Mouse (Mus musculus) inflammation-experienced regulatory T-cells, adult 6 months (primary cell): ENCODE data around the gene Macrod2. TPM values are rescaled to one million over a fixed set of nuclear protein-coding genes. Genes with fewer than 3 reads are reported as not detected.

Source experiments
- ATAC-seq: one replicate; pipeline ENCODE4 v1.8.0; 2017
- polyA plus RNA-seq, 3 experiments: library from polyadenylated mRNA; unstranded; fragments of 100-300 nt; shearing (Covaris generic); gene quantifications; one replicate each; pipeline ENCODE4 v1.2.1; 2017

The Macrod2 gene
- polyA plus RNA-seq, 3 experiments from 2014 or later = not detected

DNA sequence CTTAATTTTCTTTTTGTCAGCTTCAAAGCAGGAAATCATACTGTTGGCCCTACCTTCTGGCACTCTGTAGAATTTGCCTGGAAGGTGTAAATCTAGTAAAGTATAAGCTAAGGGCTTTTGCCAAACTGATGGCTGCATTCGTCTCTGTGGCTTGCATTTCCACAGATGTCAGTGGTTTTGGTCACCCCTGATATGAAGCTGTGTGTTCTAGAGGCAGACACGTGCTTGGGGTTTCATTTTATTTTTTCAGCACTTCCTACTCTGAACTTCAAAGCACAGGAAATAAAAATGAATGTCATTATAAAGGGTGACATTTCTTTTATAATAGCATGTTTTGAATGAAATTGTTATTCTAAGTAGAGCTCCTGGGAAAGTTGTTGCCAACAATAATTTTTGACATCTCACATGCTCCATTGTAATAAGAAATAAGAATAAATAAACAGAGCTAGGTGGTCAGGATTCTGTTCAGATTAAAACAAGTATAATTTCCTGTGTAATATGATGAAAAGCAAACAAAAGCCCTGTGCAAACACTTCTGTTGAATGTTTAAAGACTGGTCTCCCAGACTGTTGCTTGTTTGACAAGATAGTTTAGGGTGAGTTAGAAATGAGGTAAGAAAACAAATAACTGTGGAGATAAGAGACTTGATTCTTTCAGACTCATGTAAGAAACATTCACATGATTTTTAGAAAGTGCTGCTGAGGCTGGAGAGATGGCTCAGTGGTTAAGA, 424.4 kb downstream of the Macrod2 start:
- peak; percentile 63 for ATAC-seq

DNA sequence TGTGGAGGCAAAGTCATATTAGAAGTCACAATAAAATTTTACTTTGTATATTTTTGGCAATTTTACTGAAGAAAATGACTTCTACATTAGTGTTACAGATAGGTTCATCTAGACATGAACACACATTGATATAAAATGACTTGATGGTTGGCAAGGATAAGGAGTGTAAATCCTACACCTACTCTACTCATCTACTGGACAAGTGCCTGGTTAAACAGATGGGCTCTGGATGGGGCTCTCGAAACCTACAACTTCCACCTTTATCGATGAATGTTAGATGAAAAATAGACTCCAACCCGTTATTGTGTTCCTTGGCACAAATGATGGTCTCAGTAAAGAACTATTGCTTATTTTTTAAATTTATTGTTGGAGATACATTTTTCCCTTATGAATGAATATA, 427.3 kb downstream of the Macrod2 start:
- ATAC-seq = no peak

DNA sequence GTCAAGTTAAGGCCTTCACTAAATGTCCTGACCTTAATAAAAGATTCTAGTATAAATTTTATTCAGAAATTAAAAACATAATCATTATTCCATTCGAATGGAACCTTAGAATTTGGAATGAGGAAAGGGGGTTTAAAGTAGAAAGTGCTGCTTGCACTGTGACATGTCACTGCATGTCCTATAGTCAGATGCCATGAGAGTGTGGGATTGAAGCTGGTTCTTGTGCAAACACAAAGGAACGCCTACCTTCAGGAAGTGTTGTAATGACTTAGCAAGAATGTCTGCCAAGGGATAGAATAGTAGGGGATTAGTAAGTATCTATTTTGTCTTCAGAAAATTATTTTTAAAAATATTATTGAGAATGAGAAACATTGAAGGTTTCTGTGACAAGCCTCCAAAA, 431.1 kb downstream of the Macrod2 start:
- no peak for ATAC-seq

DNA sequence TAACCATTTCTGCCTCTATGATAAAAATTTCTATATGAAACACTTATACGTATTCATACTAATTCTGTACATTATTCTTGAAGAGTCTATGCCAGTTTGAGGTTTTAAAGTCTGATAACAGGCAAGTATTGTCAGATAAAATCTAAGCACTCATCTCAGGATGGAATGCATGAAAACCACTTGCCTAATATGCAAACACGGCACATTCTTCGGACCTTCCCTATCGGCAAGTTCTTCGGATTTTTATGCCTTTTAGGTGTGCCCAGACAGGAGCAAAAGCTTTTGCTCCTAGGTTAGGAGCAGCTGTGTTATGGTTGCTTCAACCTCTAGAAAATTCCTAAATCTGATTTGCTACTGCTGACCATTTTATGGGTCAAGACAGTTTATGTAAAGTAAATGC, 433.8 kb downstream of the Macrod2 start:
- no peak for ATAC-seq

DNA sequence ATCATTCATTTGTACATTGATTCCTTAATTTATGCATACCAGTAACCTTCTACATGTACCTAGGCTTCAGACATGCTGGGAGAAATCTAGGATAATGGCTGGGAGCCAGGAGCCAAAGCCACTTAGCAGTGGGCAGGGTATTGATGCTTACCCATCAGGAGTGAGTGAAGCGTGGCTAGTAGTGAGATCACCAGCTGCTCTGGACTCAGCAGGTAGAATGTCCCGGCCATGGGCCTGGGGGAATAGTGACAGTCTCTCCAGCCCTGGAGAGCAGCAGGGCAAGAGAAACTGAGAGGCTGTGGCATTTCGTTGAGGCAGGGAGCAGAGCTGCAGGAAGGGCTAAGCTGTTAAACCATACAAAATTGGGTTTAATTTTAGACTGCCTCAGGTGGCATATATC, 435.0 kb downstream of the Macrod2 start:
- no peak for ATAC-seq

DNA sequence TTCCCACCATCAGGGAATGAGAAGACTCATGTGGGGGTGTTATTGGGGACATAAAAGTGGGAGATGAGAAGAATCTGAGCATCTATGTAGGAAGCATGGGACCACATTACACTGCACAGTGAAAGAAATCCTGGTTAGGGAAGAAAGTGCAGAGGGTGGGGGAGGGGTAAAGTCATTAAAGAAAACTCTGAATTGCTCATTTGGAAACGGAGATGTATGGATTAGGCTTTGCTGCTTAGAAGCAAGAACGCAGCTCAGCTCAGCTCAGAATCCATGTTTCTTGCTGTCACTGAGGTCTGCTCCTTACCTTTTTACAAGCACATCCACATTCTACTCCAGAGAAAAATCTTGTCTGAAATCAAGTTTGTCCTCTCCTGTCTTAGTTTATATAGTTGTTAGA, 444.3 kb downstream of the Macrod2 start:
- ATAC-seq = no peak

DNA sequence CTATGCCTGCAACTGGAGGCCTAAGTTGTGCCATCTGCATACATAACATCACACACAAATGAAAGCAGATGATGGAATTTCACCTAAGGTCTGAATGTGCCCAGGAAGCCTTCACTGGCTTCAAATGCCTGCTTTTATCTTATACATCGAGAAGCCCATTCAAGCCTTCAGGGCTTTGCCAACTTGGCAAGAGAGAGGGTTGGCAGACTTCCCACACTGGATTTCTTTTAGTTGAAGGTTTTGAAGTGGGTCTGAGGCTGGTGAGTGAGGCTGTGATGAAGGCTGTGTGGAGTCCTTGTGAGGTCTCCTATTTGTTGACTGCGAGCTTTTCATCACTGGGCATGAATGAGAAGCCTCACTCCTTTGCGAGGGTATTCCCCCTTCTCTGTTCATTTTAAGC, 444.8 kb downstream of the Macrod2 start:
- ATAC-seq = no peak

DNA sequence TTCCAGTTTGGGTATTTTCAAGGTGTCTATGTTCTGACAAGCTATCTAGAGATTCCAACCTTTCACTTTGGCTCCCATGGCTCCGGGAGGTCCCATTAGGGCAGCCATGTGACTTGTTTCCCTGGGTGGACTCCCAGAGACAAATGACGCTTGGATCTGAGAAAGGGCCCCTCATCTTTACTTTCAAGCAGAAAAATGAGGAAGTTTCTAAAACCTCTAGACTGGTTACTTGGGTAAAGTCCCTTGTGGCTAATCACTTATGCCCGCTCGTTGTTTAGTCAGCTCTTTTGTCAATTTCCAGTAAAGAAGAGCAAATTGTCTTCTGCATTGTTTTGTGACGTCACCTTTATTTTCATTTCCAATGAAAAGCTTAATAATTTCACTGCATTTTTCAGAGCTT, 448.9 kb downstream of the Macrod2 start:
- no peak for ATAC-seq

DNA sequence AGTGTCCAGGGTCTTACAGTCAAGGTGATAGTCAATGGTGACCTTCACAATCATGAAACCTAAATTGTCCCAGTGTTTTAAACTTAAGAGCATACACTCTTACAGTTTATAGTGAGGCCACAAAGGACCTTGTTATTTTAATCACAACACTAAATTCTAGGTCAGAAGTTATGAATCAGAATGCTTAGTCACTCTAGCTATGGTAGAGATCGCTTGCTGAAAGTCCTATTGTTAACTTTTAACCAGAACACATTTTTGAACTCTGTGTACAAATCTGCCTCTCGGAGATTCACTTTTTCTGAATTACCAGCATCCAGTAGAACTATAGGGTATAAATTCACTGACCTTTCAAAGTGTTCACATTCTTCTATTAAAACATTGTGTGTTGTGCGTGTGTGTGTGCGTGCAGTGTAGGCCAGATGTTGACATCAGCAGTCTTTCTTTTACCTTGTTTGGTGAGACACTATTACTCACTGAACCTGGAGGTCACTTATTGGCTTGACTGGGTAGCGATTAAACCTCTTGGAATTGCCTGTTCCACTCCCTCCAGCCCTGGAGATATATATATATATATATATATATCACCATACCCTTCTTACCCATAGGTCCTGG, 452.8 kb downstream of the Macrod2 start:
- ATAC-seq = no peak

DNA sequence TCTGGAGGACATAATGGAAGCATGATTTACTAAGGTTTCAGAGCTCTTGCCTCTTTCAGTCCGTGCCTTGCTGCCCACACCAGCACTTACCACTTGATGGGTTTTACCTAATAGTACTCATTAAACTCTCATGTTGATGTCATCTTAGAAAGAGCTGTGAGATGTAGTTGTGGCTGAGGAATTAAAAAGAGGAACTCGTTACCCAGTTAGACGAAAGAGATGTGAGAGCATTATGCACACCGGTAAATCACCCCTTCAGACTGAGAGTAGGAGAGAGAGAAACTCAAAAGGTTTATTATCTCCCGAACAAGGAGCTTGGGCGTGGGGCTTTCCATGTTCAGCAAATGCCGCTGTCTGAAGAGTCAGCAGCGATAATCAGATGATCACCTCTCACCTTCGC, 458.4 kb downstream of the Macrod2 start:
- no peak for ATAC-seq

DNA sequence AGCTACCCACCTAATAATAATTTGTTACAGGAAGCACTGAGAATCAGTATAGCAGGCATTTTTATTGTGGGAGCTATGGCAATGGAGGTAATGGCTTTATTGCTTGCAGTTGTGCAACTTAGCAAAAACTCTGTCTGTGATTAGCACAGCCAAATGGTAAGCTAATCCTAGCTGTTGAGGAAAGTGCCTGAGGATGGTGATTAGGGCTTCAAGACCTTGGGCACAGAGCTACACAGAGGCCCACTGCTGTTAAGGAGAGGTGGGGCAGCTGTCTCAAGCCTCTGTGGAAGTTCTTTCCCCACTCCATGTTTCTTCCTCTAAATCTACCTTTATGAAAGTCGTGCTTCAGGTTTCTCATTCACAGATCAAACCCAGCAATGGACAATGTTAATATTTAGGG, 466.2 kb downstream of the Macrod2 start:
- no peak for ATAC-seq

DNA sequence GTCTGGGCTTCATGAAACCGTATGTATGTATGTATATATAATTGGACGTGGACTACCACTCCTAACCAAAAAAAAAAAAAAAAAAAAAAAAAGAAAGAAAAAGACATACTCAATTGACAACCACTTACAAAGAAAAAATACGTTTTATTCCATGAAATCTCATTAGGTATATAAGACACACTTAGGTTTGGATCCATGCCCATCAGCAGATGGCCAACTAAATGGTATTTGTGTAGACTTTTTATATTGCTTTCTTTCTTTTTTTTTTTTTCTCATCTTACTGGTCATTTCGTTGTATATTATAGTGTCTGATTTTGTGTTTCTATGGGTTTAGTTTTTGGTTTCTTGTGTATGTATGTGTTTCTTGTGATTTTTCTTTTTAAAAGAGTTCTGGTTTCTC, 467.6 kb downstream of the Macrod2 start:
- ATAC-seq = no peak

DNA sequence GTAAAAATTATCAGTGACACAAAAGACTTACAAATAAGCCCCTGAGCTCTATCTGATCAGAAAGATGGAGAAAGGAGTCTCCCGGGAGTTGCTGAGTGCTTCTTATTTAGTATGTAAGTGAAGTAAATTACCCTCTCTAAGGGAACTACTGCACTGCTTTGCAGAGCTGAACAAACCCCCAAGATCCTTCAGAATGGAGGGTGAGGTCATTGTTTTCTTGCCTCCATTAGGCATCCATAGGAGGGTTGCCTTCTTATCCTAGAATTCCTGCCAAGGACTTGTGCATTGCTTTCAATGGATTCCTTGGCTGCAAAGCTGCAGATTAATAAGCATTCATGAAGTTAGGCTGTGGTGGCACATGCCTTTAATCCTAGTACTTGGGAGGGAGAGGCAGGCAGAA, 470.5 kb downstream of the Macrod2 start:
- ATAC-seq = no peak

DNA sequence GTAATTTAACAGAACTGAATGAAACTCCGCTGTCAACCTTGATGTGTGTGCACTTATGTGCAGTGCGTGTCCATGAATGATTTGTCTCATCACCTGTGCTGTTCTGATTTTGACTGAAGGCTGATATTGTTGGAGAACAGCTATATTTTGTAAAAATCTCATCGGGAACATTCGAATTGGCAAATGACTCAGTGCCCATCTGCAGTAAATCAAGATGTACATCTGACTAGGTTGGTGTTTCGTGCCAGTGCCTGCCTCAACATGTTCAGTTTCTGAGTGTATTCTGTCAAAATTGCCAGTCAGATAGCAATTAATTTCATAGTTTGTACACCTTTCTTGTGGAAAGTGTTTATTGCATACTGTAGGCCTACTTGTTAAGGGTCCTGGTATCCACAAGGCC, 472.0 kb downstream of the Macrod2 start:
- ATAC-seq = no peak

DNA sequence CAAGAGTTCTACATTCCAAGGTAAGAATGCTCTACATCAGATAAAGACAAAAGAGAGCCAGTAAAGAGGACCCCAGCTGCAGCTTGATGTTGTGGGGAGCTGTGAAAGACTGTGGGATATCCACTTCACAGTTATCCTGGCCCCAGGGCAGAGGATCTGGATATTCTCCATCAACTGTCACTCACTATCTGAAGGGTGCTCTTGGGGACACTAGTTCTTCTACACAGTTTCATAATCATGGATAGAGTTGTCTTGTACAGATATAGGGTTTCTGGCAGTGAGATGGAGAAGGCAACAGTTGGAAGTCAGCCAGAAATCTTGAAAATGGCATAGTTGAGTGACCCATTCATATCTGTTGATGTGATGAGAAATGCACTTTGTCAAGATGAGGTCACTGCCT, 490.1 kb downstream of the Macrod2 start:
- ATAC-seq = no peak

DNA sequence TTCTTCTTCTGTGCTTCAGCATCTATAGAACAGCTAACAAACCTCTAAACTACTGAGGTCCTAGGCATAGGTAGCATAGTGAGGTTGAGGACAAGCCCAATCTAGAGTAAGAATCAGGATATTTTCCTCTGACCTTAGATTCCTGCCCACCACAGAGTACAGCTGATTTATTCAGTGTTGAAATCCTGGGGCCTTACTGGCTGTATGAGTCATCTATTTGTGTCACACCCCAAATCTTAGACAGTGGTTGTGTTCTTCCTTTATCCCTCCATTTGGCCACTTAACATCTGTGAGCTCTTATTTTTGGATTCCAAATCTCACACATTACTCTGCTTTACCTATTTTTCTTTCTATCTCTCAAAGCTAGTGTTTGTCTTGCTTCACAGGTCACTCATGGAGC, 495.6 kb downstream of the Macrod2 start:
- ATAC-seq = no peak

DNA sequence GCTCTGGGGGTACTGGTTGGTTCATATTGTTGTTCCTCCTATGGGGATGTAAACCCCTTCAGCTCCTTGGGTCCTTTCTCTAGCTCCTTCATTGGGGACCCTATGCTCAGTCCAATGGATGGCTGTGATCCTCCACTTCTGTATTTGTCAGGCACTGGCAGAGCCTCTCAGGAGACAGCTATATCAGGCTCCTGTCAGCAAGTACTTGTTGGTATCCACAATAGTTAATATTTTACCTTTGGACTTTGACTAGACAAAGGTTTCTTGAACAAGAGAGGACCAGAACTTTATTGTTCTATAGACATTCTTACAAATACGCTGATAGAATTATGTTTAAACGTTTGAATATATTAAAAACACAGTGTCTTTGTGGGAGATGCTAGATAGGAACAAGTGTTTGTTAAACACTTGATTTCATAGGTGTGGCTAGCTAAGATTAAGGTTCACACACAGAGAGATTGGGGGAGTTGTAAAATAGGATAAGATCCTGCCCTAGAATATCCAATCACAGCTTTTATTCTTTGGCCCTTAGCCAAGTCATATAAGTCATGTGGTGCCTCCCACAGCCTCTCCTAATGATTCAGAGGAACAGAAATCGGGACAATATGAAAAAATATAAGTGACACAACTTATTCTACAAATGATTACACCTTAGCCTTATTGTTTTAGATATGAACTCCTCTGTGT, 501.4 kb downstream of the Macrod2 start:
- ATAC-seq = no peak

DNA sequence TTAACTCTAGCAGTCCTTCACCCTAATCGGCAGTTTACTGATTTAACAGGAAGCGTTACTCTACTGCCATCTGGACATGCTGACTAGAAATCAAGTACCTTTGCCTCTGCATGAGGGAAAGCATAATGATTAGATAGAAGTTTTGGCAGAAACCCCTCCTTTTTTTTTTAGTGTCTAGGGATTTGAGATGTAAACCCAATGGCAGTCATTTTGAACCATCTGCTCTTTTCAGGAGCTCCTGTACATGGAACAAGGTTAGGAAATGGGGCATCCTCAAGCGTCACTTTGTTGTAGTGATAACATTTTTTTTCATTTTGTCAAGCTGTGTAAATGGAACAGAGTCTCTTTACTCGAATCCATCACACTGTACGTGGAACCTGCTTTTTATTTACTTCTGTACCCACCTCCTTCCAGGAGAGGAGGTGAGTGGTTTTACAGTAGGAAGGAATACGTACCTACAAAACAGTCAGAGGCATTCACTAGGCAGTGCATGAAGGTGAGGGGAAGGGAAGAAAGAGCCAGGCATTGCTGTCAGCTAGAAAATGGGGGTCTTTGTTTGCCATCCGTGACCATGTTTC, 503.4 kb downstream of the Macrod2 start:
- no peak for ATAC-seq

DNA sequence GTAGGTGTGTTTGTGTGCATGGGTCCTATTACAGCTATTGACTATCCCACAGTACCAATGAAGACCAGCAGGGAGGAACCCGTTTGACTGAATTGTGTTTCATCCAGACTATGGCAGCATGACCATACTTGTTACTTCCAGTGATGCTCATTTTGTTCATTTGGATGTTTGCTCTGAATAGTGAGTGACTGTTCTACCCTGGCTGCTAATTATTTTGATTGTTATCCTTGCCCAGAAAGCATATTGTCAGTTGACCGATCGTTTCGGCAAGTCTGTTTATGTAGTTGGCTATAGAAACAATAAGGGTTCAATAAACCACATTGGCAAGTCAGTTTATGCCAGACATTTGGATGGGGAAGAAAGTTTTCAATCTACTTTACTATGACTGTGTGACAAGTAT, 510.2 kb downstream of the Macrod2 start:
- ATAC-seq = no peak

DNA sequence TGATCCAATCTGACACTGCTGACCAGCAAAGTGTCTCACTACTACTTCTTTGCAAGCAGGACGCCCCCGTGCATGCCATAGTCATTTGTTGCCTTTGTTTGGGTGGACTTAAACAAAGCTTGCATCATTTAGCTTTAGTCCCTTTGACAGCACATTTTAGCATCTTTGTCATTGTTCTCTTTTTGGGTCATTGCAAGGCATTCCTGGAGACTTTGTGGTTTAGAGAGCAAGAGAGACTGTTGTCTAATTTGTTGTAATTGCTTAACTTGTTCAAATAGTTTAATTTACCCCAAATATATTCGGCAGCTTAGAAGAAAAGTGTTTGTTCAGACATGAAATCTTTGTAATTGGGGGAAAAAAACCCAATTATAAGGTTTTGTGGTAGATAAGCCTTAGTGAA, 511.0 kb downstream of the Macrod2 start:
- no peak for ATAC-seq

DNA sequence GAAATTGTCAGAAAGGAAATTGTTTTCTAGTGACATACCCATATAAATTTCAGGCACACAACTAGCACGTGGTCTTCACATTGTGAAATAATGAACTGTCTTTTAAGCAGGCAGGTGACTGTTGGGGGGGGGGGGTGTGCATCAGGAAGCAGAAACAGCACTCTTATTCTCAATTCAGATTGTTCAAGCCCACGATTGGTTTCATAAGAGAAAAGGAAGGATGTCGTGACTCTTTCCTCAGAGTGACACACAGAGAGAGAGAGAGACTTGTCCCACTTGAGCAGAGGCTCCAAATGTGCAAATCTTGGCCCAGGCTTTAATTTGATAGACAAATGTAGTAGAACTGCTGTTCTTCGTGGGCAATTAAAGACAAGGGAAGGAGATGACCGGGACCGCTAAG, 516.4 kb downstream of the Macrod2 start:
- no peak for ATAC-seq

DNA sequence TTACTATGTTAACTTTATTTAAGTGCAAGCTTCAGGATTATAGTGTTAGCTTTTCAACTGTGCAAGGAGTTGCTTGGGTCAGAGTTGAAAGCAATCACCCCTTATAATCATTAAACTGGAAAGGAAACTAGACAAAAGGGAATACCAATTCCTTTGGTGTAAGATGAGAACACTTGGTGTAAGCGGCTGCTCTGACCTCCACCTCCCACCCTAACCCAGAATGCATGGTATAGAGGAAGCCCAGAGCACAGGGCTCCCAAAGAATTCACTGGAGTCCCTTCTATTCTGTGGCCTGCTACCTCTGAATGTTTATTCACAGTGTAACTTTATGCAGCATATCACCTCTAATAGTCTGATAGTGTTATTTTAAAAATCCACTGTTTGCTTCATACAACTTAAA, 517.1 kb downstream of the Macrod2 start:
- no peak for ATAC-seq

DNA sequence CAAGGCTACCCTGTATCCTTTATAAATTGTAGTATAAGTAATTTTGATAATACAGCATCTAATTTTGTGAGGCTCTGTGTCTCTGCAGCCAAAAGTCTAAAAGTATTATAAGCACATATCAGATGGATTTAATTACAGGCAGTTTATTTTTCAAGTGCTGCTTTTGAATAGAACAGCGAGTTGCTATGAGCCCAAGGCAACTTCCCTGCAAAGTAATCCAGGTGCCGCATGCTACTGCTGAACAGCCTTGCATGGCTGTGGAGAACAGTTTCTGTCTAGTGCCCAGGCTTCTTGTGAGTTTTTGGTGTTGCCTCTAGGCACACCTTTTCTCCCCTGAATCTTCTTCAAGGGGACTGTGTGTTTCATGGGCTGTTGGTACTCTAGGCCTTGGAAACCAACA, 517.8 kb downstream of the Macrod2 start:
- no peak for ATAC-seq
